Mouse (Mus musculus) limb, embryonic 15.5 days (tissue): ENCODE measurements around the gene H2-Eb1. TPM values are rescaled to one million over a fixed set of nuclear protein-coding genes. Genes with fewer than 3 reads are reported as not detected.

Source experiments
- ATAC-seq: fragments of 200-750 bp; cut with Nextera tagmentation; 2 replicates; pipeline ENCODE4 v1.8.0; 2017; ENCODE audit warnings: low read depth, moderate TSS enrichment; ENCODE audit not compliant: insufficient number of reproducible peaks, low FRiP score, low TSS enrichment
- H3K27ac ChIP-seq: fragments of 300-500 bp; sonication (generic); 2 replicates; pipeline ENCODE4 v1.5.1; 2015; ENCODE audit warnings: moderate library complexity, mild to moderate bottlenecking, inconsistent platforms
- H3K27me3 ChIP-seq: fragments of 300-500 bp; sonication (generic); 2 replicates; pipeline ENCODE4 v1.6.1; 2015; ENCODE audit warnings: inconsistent platforms
- H3K36me3 ChIP-seq: fragments of 300-500 bp; sonication (generic); 2 replicates; pipeline ENCODE4 v1.6.1; 2015; ENCODE audit warnings: inconsistent platforms
- H3K4me1 ChIP-seq: fragments of 300-500 bp; sonication (generic); 2 replicates; pipeline ENCODE4 v1.6.1; 2015; ENCODE audit warnings: inconsistent platforms
- H3K4me2 ChIP-seq: fragments of 300-500 bp; sonication (generic); 2 replicates; pipeline ENCODE4 v1.6.1; 2015; ENCODE audit warnings: mild to moderate bottlenecking, inconsistent platforms
- H3K4me3 ChIP-seq: fragments of 300-500 bp; sonication (generic); 2 replicates; pipeline ENCODE4 v1.5.1; 2015; ENCODE audit warnings: mild to moderate bottlenecking, inconsistent platforms
- H3K9ac ChIP-seq: fragments of 300-500 bp; sonication (generic); 2 replicates; pipeline ENCODE4 v1.6.1; 2015; ENCODE audit warnings: inconsistent platforms
- H3K9me3 ChIP-seq: fragments of 300-500 bp; sonication (generic); 2 replicates; pipeline ENCODE4 v1.6.1; 2016; ENCODE audit warnings: inconsistent platforms
- WGBS: fragments of 180-500 bp; shearing (Covaris S2); methylation state at CpG from one replicate; pipeline ENCODE4 v1.1.7; 2015; 5-methylcytosine and 5-hydroxymethylcytosine counted together
- polyA plus RNA-seq: library from polyadenylated mRNA; unstranded; fragments of >200 nt; fragmentation: Nextera tagmentation; extraction: Ambion mirVana; gene quantifications from 2 replicates; pipeline ENCODE4 v1.2.1, GENCODE M21; 2015

Gene H2-Eb1
- polyA plus RNA-seq, 1 experiment from 2014 or later: 3.8 TPM

GRCm38 (mm10) chr17:34270230-34270629, 35.4 kb upstream of the H2-Eb1 start:
- no peaks in the 10 kb centered on the region for H3K36me3 ChIP-seq
- H3K9ac ChIP-seq: no peak overlapping the region
- H3K4me3 ChIP-seq: no peak overlapping the region
- H3K4me1 ChIP-seq: peaks cover under 1% of the 10 kb centered on the region; the same call in 1 of the 2 replicates
- H3K9me3 ChIP-seq: no peaks in the 10 kb centered on the region
- ATAC-seq: no peak
- H3K27me3 ChIP-seq: peaks cover 18% of the 10 kb centered on the region
- 86% methylated on average over 2 of the region's 2 CpGs for WGBS
- no peak overlapping the region for H3K4me2 ChIP-seq
- H3K27ac ChIP-seq: no peak overlapping the region

- peaks cover 14% of the 10 kb centered on the region; the same call in 1 of the 2 replicates for H3K27me3 ChIP-seq
- H3K9ac ChIP-seq: no peak overlapping the region
- no peaks in the 10 kb centered on the region for H3K9me3 ChIP-seq
- H3K4me1 ChIP-seq: no peaks in the 10 kb centered on the region
- ATAC-seq: no peak
- 75% methylated on average over 2 of the region's 2 CpGs for WGBS
- H3K36me3 ChIP-seq: no peaks in the 10 kb centered on the region
- H3K27ac ChIP-seq: no peak overlapping the region
- no peak overlapping the region for H3K4me2 ChIP-seq
- no peak overlapping the region for H3K4me3 ChIP-seq
Measured at GRCm38 (mm10) chr17:34270940-34271339, 34.7 kb upstream of the H2-Eb1 start.

DNA sequence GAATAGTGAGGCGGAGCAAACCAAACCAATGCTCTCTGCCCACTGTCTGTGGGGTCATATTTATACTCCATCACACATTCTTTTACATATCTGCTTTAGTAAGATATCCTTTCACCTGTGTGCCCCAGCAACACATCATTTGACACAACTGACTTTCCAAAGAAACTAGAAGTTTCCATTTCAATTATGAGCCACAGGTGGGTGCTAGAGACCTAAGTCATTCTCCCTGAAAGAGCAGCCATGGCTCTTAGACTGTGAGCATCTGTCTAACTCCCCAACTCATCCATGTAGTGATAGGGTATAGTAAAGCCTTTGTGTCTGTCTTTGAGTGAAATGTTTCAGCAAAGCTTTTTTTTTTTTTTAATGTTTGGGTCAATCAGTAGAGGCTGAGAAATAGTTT, 33.6 kb upstream of the H2-Eb1 start:
- Histone ChIP-seq H3K9me3 (no peaks in the 10 kb centered on the region), H3K4me1 (no peaks in the 10 kb centered on the region), H3K4me2 (no peak overlapping the region), H3K36me3 (no peaks in the 10 kb centered on the region), H3K9ac (no peak overlapping the region), H3K27ac (no peak overlapping the region), H3K27me3 (peaks cover 13% of the 10 kb centered on the region; the same call in 1 of the 2 replicates), H3K4me3 (no peak overlapping the region)
- no peak for ATAC-seq
- WGBS: 85% methylated on average over 1 of the region's 1 CpGs

GRCm38 (mm10) chr17:34280499-34281038, 25.1 kb upstream of the H2-Eb1 start:
- 74% methylated on average over 1 of the region's 1 CpGs for WGBS
- no peaks in the 10 kb centered on the region for H3K36me3 ChIP-seq
- H3K27me3 ChIP-seq: 0 out of 2 replicates have a peak, but pooled peaks cover 4% of the 10 kb centered on the region
- H3K9me3 ChIP-seq: no peaks in the 10 kb centered on the region
- no peak; the same call in 1 of the 2 replicates for ATAC-seq
- no peak overlapping the region for H3K4me3 ChIP-seq
- H3K9ac ChIP-seq: no peak overlapping the region
- no peak overlapping the region for H3K4me2 ChIP-seq
- H3K4me1 ChIP-seq: no peaks in the 10 kb centered on the region
- no peak overlapping the region for H3K27ac ChIP-seq

DNA sequence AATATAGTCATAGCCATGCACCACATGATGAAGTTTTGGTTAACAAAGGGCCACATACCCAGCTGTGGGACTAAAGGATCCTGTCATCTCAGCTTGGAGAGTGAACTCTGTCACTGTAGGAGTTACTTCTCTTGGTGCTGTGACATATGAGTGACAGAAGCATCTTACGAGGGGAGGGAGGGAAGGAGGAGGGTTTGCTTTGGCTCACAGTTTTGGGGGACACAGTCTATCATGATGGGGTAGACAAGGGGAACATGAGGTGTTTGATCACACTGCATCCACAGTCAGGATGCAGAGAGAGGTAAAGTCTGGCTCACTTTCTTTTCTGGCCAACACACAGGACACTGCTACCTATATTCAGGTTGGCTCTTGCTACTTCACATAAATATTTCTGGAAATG, 23.8 kb upstream of the H2-Eb1 start:
- H3K4me2 ChIP-seq: no peak overlapping the region
- no peak overlapping the region for H3K4me3 ChIP-seq
- H3K9me3 ChIP-seq: no peaks in the 10 kb centered on the region
- no peak overlapping the region for H3K9ac ChIP-seq
- H3K36me3 ChIP-seq: no peaks in the 10 kb centered on the region
- 0 out of 2 replicates have a peak, but pooled peaks cover 4% of the 10 kb centered on the region for H3K27me3 ChIP-seq
- ATAC-seq: no peak
- no peak overlapping the region for H3K27ac ChIP-seq
- no peaks in the 10 kb centered on the region for H3K4me1 ChIP-seq
- WGBS: 77% methylated on average over 1 of the region's 1 CpGs

GRCm38 (mm10) chr17:34285371-34285770, 20.3 kb upstream of the H2-Eb1 start:
- Histone ChIP-seq H3K4me3 (no peak overlapping the region), H3K4me2 (no peak overlapping the region), H3K27ac (no peak overlapping the region), H3K9ac (no peak overlapping the region), H3K27me3 (0 out of 2 replicates have a peak, but pooled peaks cover 4% of the 10 kb centered on the region), H3K4me1 (no peaks in the 10 kb centered on the region), H3K36me3 (no peaks in the 10 kb centered on the region), H3K9me3 (no peaks in the 10 kb centered on the region)
- 72% methylated on average over 4 of the region's 4 CpGs for WGBS
- ATAC-seq: no peak

DNA sequence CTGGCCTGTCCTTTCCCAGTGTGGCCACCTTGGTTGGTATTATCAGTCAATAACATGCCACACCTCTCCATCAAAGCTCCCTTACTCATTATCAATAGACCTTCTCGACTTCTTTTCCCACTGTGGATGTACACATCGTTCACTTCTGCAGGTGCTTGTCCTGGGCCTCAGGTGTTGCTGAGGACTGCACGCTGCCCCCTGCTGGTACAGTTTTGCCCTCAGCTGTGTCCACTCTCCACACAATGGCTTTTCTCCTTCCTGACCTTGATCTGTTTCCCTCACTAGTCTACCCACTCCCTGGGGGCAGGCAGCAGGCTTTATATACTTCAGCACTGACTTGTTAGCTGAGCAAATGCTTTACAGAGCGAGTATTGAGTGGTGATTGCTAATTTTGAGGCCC, 19.8 kb upstream of the H2-Eb1 start:
- ATAC-seq: no peak
- WGBS: 30% methylated on average over 4 of the region's 4 CpGs
- Histone ChIP-seq H3K27ac (no peak overlapping the region), H3K4me3 (no peak overlapping the region), H3K27me3 (0 out of 2 replicates have a peak, but pooled peaks cover 4% of the 10 kb centered on the region), H3K36me3 (no peaks in the 10 kb centered on the region), H3K9me3 (no peaks in the 10 kb centered on the region), H3K4me2 (no peak overlapping the region), H3K4me1 (no peaks in the 10 kb centered on the region), H3K9ac (no peak overlapping the region)

DNA sequence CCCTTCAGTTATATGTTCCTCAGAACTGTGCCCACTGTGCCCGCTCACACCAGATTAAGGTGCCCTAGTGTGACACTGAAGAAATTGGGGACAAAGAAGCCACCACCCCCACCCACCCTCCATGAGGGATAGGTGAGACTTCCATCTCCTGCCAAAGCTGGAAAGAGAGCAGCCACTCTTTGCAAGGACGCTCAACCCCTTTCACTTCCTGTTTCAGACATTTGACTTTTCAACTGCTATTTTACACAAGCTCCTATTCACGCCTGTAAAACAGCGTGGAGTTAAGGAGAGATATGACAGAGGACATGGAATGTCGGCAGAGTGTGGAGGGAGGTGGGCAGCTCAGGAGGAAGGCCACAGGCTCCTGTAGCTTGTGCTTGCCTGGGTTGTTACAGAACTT, 19.2 kb upstream of the H2-Eb1 start:
- Histone ChIP-seq H3K4me2 (no peak overlapping the region), H3K36me3 (no peaks in the 10 kb centered on the region), H3K9ac (no peak overlapping the region), H3K27ac (no peak overlapping the region), H3K9me3 (no peaks in the 10 kb centered on the region), H3K4me3 (no peak overlapping the region), H3K27me3 (no peaks in the 10 kb centered on the region), H3K4me1 (no peaks in the 10 kb centered on the region)
- WGBS: 72% methylated on average over 5 of the region's 5 CpGs
- no peak for ATAC-seq

GRCm38 (mm10) chr17:34286999-34287398, 18.7 kb upstream of the H2-Eb1 start:
- Histone ChIP-seq H3K9ac (no peak overlapping the region), H3K9me3 (no peaks in the 10 kb centered on the region), H3K27ac (no peak overlapping the region), H3K4me2 (no peak overlapping the region), H3K4me1 (no peaks in the 10 kb centered on the region), H3K36me3 (no peaks in the 10 kb centered on the region), H3K4me3 (no peak overlapping the region), H3K27me3 (no peaks in the 10 kb centered on the region)
- WGBS: 64% methylated on average over 6 of the region's 6 CpGs
- ATAC-seq: no peak

- Histone ChIP-seq H3K4me1 (no peaks in the 10 kb centered on the region), H3K4me2 (no peak within 1 kb of the TSS), H3K27me3 (no peaks in the 10 kb centered on the region), H3K4me3 (no peak within 1 kb of the TSS), H3K9ac (no peak within 1 kb of the TSS), H3K27ac (no peak within 1 kb of the TSS), H3K9me3 (no peaks in the 10 kb centered on the region), H3K36me3 (no peaks in the 10 kb centered on the region)
- WGBS: 15% methylated on average over 8 of the region's 8 CpGs
- ATAC-seq: peak; percentile 58; the same call in 1 of the 2 replicates
Measured at GRCm38 (mm10) chr17:34287648-34288047, 18.0 kb upstream of the H2-Eb1 start, which contains the start of gene H2-Aa. TSS of gene H2-Aa (minus strand) at chr17:34287823.

DNA sequence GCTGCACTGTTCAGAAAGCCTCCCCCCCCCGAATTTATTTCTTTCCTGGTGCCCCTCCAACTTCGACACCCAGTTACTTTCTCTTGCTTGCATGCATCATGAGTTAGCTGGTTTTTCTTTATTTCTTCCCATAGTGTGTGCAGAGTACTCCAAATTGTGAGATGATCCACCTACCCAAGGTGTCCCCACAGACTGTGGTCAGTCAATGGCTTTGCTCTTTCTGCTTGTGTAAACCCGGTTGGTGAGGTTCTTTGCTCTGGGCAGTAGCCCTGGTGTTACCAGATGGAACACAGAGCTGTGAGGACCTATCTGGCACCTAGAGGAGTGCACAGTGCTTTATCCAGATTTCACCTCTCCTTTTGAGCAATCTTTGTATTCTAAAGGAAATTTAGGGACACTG, 17.5 kb upstream of the H2-Eb1 start:
- no peak overlapping the region for H3K27ac ChIP-seq
- H3K27me3 ChIP-seq: no peaks in the 10 kb centered on the region
- H3K4me1 ChIP-seq: no peaks in the 10 kb centered on the region
- no peak overlapping the region for H3K4me3 ChIP-seq
- H3K9ac ChIP-seq: no peak overlapping the region
- no peak overlapping the region for H3K4me2 ChIP-seq
- WGBS: 67% methylated on average over 3 of the region's 3 CpGs
- ATAC-seq: no peak
- H3K9me3 ChIP-seq: no peaks in the 10 kb centered on the region
- no peaks in the 10 kb centered on the region for H3K36me3 ChIP-seq

DNA sequence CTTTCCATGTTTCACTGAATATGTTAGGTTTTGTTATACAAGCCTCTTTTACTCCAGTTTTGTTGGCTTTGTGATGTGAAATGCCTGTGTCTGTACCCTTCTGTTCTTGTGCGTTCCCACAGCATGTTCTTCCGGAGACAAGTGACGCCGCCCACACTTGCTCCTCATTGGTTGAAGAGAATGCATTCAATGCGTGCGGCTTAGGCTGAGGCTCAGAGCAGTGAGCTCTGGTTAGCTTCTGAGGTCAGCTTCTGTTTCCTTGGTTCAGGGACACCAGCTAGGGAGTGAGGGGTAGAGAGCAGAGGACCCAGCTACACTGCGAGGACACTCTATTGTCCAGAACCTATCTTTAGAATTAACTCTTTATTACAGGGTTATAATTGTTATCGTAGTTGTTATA, 14.1 kb upstream of the H2-Eb1 start:
- Histone ChIP-seq H3K9ac (no peak overlapping the region), H3K4me3 (no peak overlapping the region), H3K27ac (no peak overlapping the region), H3K27me3 (no peaks in the 10 kb centered on the region), H3K9me3 (no peaks in the 10 kb centered on the region), H3K36me3 (no peaks in the 10 kb centered on the region), H3K4me2 (no peak overlapping the region), H3K4me1 (peaks cover 5% of the 10 kb centered on the region; the same call in 1 of the 2 replicates)
- 15% methylated on average over 8 of the region's 8 CpGs for WGBS
- ATAC-seq: no peak; the same call in 1 of the 2 replicates

DNA sequence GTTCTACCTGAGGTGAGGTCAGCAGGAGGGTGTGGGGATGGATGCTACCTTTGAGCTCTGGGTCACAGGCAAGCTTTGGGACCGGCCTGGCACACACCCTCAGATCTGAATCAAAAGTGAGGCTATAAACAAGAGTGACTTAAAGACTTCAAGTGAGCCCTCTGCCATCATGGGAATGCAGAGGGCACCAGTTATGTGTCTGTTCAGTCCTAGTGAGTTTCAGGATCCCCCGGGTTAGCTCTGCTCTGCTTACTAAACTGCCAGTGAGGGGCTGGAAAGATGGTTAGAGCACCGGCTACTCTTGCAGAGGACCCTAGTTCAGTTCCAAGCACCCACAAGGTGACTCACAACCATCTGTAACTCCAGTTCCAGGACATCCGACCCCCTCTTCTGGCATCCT, 13.1 kb upstream of the H2-Eb1 start:
- H3K9me3 ChIP-seq: no peaks in the 10 kb centered on the region
- no peak overlapping the region for H3K4me2 ChIP-seq
- H3K4me3 ChIP-seq: no peak overlapping the region
- H3K9ac ChIP-seq: no peak overlapping the region
- WGBS: 94% methylated on average over 4 of the region's 4 CpGs
- no peaks in the 10 kb centered on the region for H3K36me3 ChIP-seq
- H3K4me1 ChIP-seq: peaks cover 5% of the 10 kb centered on the region; the same call in 1 of the 2 replicates
- ATAC-seq: no peak
- no peaks in the 10 kb centered on the region for H3K27me3 ChIP-seq
- H3K27ac ChIP-seq: no peak overlapping the region
